Mouse (Mus musculus) lung, adult 2 months (tissue): Measurements from ENCODE around the gene Tada2b.

Experiments
- CTCF ChIP-seq: fragments of 200-500 bp; IDR thresholded peaks from 2 replicates; pipeline ENCODE4 v1.5.1; 2011; ENCODE audit warnings: mild to moderate bottlenecking, low read length, control low read depth; ENCODE audit not compliant: insufficient read depth
- POLR2A ChIP-seq: fragments of 200-500 bp; IDR thresholded peaks from 2 replicates; pipeline ENCODE4 v1.6.1; 2011; ENCODE audit warnings: low read depth, mild to moderate bottlenecking, control low read depth, low read length, borderline replicate concordance; ENCODE audit errors: extremely low read depth

GRCm38 (mm10) chr5:36493919-36494318 is 9.8 kb upstream of the Tada2b start:
- TF ChIP-seq CTCF = no peak
- TF ChIP-seq POLR2A = no peak
